Mouse (Mus musculus) embryonic facial prominence, embryonic 13.5 days (tissue): ENCODE data around the gene Epn2. TPM values are rescaled to one million over a fixed set of nuclear protein-coding genes. Genes with fewer than 3 reads are reported as not detected.

Experiments used
- ATAC-seq: fragments of 200-750 bp; cut with Nextera tagmentation; 2 replicates; pipeline ENCODE4 v1.8.0; 2017; ENCODE audit warnings: low read depth; ENCODE audit not compliant: insufficient number of reproducible peaks, insufficient read depth, low FRiP score, low TSS enrichment
- H3K27ac ChIP-seq: fragments of 300-500 bp; sonication (generic); 2 replicates; pipeline ENCODE4 v1.5.1; 2015; ENCODE audit warnings: moderate library complexity, mild to moderate bottlenecking, inconsistent platforms
- H3K27me3 ChIP-seq: fragments of 300-500 bp; sonication (generic); 2 replicates; pipeline ENCODE4 v1.6.1; 2015; ENCODE audit warnings: mild to moderate bottlenecking, inconsistent platforms
- H3K36me3 ChIP-seq: fragments of 300-500 bp; sonication (generic); 2 replicates; pipeline ENCODE4 v1.6.1; 2015; ENCODE audit warnings: mild to moderate bottlenecking, inconsistent platforms
- H3K4me1 ChIP-seq: fragments of 300-500 bp; sonication (generic); 2 replicates; pipeline ENCODE4 v1.6.1; 2015; ENCODE audit warnings: inconsistent platforms
- H3K4me2 ChIP-seq: fragments of 300-500 bp; sonication (generic); 2 replicates; pipeline ENCODE4 v1.6.1; 2015; ENCODE audit warnings: moderate library complexity, mild to moderate bottlenecking, inconsistent platforms
- H3K4me3 ChIP-seq: fragments of 300-500 bp; sonication (generic); 2 replicates; pipeline ENCODE4 v1.5.1; 2015; ENCODE audit warnings: mild to moderate bottlenecking, inconsistent platforms
- H3K9ac ChIP-seq: fragments of 300-500 bp; sonication (generic); 2 replicates; pipeline ENCODE4 v1.6.1; 2015; ENCODE audit warnings: mild to moderate bottlenecking, inconsistent platforms
- H3K9me3 ChIP-seq: fragments of 300-500 bp; sonication (generic); 2 replicates; pipeline ENCODE4 v1.6.1; 2016; ENCODE audit warnings: inconsistent platforms
- WGBS: fragments of 180-500 bp; shearing (Covaris S2); methylation state at CpG from one replicate; pipeline ENCODE4 v1.1.7; 2015; ENCODE audit warnings: mixed read lengths; 5-methylcytosine and 5-hydroxymethylcytosine counted together
- polyA plus RNA-seq: library from polyadenylated mRNA; unstranded; fragments of >200 nt; fragmentation: Nextera tagmentation; extraction: Ambion mirVana; gene quantifications from 2 replicates; pipeline ENCODE4 v1.2.1, GENCODE M21; 2015

The Epn2 gene
- polyA plus RNA-seq, 1 experiment from 2014 or later, result 30.0 TPM

DNA sequence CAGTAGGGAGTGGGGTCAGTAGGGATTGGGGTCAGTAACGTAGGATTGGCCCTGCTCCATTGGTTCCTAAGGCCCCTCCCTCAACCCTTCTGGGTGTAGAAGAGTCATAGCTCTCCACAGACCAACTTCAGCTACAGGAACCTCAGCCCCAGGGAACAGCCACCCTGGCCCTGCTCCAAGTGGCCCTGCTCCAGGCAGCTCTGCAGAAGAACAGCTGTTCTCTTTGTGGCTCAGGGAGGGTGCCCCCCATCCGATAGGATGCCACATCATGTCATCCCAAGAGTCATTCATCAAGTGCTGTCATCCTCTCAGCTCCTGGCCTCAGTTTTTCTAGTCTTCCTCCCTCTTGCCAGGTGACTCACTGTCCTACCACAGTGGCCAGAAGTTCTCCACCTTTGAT lies 92.1 kb downstream of the Epn2 start:
- H3K4me2 ChIP-seq, result peak overlapping the region; percentile 75
- H3K4me3 ChIP-seq, result peak overlapping the region; percentile 54; the same call in 1 of the 2 replicates
- no peak for ATAC-seq
- H3K27me3 ChIP-seq, result no peaks in the 10 kb centered on the region
- peaks cover 84% of the 10 kb centered on the region for H3K4me1 ChIP-seq
- WGBS, result 40% methylated on average over 2 of the region's 2 CpGs
- peak overlapping the region; percentile 40; the same call in 1 of the 2 replicates for H3K9ac ChIP-seq
- H3K9me3 ChIP-seq, result no peaks in the 10 kb centered on the region
- peaks cover 50% of the 10 kb centered on the region for H3K36me3 ChIP-seq
- H3K27ac ChIP-seq, result peak overlapping the region; percentile 51; the same call in 1 of the 2 replicates

GRCm38 (mm10) chr11:61486458-61487219 lies 92.8 kb downstream of the Epn2 start:
- no peak for ATAC-seq
- Histone ChIP-seq H3K27me3 (no peaks in the 10 kb centered on the region), H3K9ac (peak overlapping the region; percentile 81), H3K4me2 (peak overlapping the region; percentile 75), H3K9me3 (no peaks in the 10 kb centered on the region), H3K36me3 (peaks cover 43% of the 10 kb centered on the region), H3K27ac (peak overlapping the region; percentile 100), H3K4me1 (peaks cover 86% of the 10 kb centered on the region), H3K4me3 (peak overlapping the region; percentile 54)
- 87% methylated on average over 14 of the region's 14 CpGs for WGBS

GRCm38 (mm10) chr11:61485541-61486457 lies 93.7 kb downstream of the Epn2 start:
- peak overlapping the region; percentile 75 for H3K4me2 ChIP-seq
- H3K9me3 ChIP-seq, result no peaks in the 10 kb centered on the region
- peaks cover 90% of the 10 kb centered on the region for H3K4me1 ChIP-seq
- ATAC-seq, result no peak
- WGBS, result 20% methylated on average over 22 of the region's 22 CpGs
- no peaks in the 10 kb centered on the region for H3K27me3 ChIP-seq
- H3K4me3 ChIP-seq, result peak overlapping the region; percentile 54
- peak overlapping the region; percentile 81 for H3K9ac ChIP-seq
- peaks cover 34% of the 10 kb centered on the region for H3K36me3 ChIP-seq
- peak overlapping the region; percentile 100 for H3K27ac ChIP-seq

DNA sequence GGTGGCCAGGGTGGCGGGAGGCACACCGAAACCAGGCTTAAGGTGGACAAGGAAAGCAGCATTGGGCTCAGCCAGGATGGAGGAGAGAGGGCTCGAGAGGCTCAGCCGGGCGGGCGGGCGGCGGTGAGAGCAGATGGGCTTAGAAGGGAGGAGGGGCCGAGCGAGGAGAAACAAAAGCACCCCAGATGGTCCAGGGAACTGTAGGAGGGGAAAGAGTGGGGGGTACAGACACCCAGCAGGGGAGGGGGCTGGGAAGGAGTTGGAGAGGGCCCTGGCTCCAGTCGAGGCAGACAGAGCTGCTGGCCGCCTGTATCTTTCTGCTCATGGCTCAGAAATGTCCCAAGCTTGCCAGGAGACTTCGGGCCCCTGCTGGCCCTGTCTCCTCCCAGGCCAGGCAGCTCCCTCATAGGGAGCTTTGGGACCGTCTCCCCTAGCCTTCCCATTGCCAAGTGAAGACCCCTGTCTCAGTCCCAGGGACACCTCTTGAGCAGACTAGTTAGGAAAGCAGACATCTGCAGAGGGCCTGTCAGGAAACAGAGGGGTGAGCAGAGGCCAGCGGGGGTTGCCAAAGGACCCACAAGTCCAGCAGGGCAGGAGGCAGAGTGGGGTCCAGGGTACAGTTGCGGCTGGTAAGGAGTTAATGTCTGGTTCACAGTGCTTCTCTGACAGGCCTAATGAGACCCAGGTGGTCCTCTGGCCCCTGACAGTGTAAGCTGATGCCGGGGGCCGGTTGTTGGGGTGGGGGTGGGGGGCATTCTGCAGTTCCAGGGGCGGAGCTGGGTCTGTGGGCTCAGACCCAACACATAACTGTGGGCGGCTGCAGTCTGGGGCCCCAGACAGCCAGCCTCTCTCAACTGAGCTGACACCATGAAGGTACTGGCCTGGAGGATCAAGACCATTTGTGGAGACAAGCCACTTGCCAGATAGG lies 94.6 kb downstream of the Epn2 start, which contains the start of gene Mfap4:
Gene Mfap4, plus strand, starts transcription at position 819 of the 928 bp plus-strand sequence.
- H3K4me2 ChIP-seq, result peak within 1 kb of the TSS; percentile 75
- peaks cover 25% of the 10 kb centered on the region for H3K36me3 ChIP-seq
- no peaks in the 10 kb centered on the region for H3K27me3 ChIP-seq
- peaks cover 85% of the 10 kb centered on the region for H3K4me1 ChIP-seq
- peak; percentile 86 for ATAC-seq
- H3K27ac ChIP-seq, result peak within 1 kb of the TSS; percentile 100
- H3K9ac ChIP-seq, result peak within 1 kb of the TSS; percentile 81
- no peaks in the 10 kb centered on the region for H3K9me3 ChIP-seq
- 5% methylated on average over 20 of the region's 20 CpGs for WGBS
- peak within 1 kb of the TSS; percentile 54 for H3K4me3 ChIP-seq

DNA sequence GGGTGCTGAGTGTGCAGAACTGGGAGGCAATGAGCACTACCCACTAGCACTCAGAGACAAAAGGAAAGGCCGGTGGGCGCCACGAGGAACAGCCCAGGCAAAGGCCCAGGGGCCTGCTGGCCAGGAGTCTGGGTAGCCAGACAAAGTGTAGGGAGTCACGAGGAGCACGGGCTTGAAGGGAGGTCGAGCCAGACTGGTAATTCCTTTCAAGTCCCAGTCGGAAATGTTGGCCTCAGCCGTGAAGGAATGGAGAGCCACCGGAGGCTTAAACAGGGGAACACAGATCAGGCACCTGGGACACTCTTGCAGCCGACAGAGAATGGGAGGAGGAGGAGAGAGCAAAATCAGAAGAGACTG lies 95.3 kb downstream of the Epn2 start:
- peak overlapping the region; percentile 54 for H3K4me3 ChIP-seq
- H3K9ac ChIP-seq, result peak overlapping the region; percentile 81

DNA sequence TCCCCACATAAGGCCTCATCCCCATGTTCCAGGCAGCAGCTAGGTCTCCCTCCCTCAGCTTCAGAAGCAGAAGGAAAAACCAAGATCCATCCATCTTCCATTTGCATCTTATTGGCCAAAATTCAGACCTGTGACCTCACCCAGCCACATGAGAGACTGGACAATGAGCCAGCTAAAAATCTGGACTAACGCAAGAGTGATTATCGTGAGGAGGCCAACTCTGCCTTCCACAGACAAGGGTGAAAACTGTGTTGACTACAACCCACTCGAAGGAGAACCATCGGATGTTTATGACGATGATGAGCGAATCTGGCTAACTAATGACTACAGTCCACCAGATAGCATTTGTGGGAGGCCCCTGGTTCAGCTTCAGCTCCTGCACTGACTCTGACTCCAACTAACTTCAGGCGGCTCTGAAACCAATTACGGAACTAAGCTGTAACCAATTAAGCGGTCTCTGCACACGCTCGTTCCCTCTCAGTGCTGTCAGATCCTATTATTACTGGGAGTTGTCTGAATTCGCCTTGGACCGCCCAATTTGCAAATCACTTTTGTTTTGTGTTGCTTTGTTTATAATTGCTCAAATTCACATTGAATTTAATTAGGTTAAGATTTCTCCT lies 96.2 kb downstream of the Epn2 start:
- Histone ChIP-seq H3K4me2 (no peak overlapping the region), H3K36me3 (peaks cover 11% of the 10 kb centered on the region), H3K27ac (peak overlapping the region; percentile 100), H3K27me3 (no peaks in the 10 kb centered on the region), H3K4me1 (peaks cover 72% of the 10 kb centered on the region), H3K9ac (no peak overlapping the region), H3K4me3 (no peak overlapping the region), H3K9me3 (no peaks in the 10 kb centered on the region)
- WGBS, result 22% methylated on average over 13 of the region's 13 CpGs
- no peak for ATAC-seq

More for the DNA sequence above, 95.3 kb downstream of the Epn2 start:
- Histone ChIP-seq H3K36me3 (peaks cover 19% of the 10 kb centered on the region), H3K4me2 (peak overlapping the region; percentile 75), H3K4me1 (peaks cover 78% of the 10 kb centered on the region), H3K27ac (peak overlapping the region; percentile 100), H3K9me3 (no peaks in the 10 kb centered on the region), H3K27me3 (no peaks in the 10 kb centered on the region)
- 9% methylated on average over 10 of the region's 10 CpGs for whole genome bisulfite sequencing
- no peak for ATAC-seq

- 60% methylated on average over 9 of the region's 9 CpGs for WGBS
- Histone ChIP-seq H3K36me3 (no peaks in the 10 kb centered on the region), H3K9me3 (no peaks in the 10 kb centered on the region), H3K4me3 (no peak overlapping the region), H3K9ac (no peak overlapping the region), H3K27me3 (no peaks in the 10 kb centered on the region), H3K27ac (peak overlapping the region; percentile 66), H3K4me2 (no peak overlapping the region; the same call in 1 of the 2 replicates), H3K4me1 (peaks cover 69% of the 10 kb centered on the region)
- ATAC-seq, result no peak
Measured at GRCm38 (mm10) chr11:61481239-61482090, 98.0 kb downstream of the Epn2 start.

DNA sequence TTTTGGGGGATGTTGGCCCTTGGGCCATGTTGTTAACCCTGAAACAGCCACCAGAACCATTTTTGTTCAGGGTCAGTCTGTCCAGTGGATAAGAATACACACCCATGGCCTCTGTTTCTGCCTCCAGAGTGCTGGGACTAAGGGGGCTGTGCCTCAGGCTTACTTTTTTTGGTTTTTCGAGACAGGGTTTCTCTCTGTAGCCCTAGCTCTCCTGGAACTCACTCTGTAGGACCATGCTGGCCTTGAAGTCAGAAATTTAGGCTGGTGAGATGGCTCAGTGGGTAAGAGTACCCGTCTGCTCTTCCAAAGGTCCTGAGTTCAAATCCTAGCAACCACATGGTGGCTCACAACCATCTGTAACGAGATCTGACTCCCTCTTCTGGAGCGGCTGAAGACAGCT lies 100.7 kb downstream of the Epn2 start:
- no peak overlapping the region for H3K4me3 ChIP-seq
- no peaks in the 10 kb centered on the region for H3K36me3 ChIP-seq
- no peak overlapping the region for H3K9ac ChIP-seq
- 85% methylated on average over 4 of the region's 4 CpGs for WGBS
- no peak overlapping the region for H3K4me2 ChIP-seq
- peaks cover 43% of the 10 kb centered on the region for H3K4me1 ChIP-seq
- H3K27me3 ChIP-seq, result no peaks in the 10 kb centered on the region
- H3K9me3 ChIP-seq, result no peaks in the 10 kb centered on the region
- ATAC-seq, result no peak
- H3K27ac ChIP-seq, result no peak overlapping the region

DNA sequence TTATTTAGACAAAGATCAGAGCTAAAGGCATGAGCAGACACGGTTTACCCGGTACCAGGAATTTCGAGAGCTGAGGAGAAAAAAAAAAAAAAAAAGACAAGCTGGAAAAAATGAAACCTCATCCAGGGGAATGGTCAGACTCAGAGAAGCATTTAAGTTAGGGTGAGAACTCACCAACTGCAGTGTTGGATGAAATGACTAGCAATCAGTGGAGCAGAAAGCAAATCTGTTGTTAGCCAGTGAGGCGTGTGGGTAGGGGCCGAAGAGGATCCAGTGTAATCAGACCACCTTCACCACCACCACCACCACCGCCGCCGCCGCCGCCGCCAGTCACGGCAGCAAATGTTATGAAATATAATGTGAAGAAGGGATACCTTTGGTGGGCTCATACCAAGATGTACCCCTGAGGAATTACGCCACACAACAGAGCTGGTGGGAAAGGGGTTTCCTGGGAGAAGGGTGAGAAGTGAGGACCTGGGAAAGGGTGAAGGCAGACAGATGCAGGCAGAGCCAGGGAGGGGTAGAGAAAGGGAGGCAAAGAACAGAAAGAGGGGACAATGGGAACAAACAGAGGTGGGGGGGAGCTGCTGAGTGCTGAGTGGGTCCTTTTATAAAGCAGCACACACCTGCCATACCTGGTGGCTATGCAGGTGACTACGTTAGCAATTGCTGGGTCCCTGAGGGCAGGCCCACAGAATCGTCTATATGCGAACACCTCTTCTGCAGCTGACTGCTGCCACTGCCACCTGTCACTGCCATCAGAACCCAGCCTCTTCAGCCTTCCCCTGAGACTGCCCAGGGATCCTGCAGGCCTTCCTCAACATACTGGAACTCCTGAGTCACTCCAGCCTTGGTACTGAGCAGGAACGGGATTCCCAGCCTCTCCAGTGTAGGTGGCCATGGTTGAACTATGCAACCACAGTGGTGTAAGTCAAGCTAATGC lies 101.7 kb downstream of the Epn2 start:
- Histone ChIP-seq H3K4me2 (peak overlapping the region; percentile 45), H3K27ac (peak overlapping the region; percentile 44; the same call in 1 of the 2 replicates), H3K9ac (no peak overlapping the region), H3K9me3 (no peaks in the 10 kb centered on the region), H3K4me3 (0 out of 2 replicates have a peak overlapping the region, but pooled peaks have one; percentile 10), H3K4me1 (peaks cover 33% of the 10 kb centered on the region), H3K36me3 (no peaks in the 10 kb centered on the region), H3K27me3 (no peaks in the 10 kb centered on the region)
- 49% methylated on average over 17 of the region's 17 CpGs for WGBS
- ATAC-seq, result no peak
